Comparison of ENCODE assay signal across 8 mouse cellular contexts in genomic region chr2:46443686-46444180, GRCm38 (mm10).
DNase-seq lines count a peak whose midpoint lies in the region; ATAC-seq lines count a peak whose summit lies in the region.

No protein-coding gene starts in this region.

- H3K36me3 ChIP-seq in hindbrain, embryonic 13.5 days: no peaks in the 10 kb centered on the region

- H3K9me3 ChIP-seq in hindbrain, embryonic 13.5 days: no peaks in the 10 kb centered on the region

- peaks cover 8% of the 10 kb centered on the region for H3K4me1 ChIP-seq in hindbrain, embryonic 13.5 days (replicated peaks)

- H3K4me3 ChIP-seq in hindbrain, embryonic 13.5 days: no peak overlapping the region

- 27% methylated on average over 5 of the region's 5 CpGs for WGBS in hindbrain, embryonic 13.5 days

- H3K4me2 ChIP-seq in hindbrain, embryonic 13.5 days: no peak overlapping the region; the same call in 1 of the 2 replicates

- H3K9ac ChIP-seq in hindbrain, embryonic 13.5 days: no peak overlapping the region

- no peaks in the 10 kb centered on the region for H3K27me3 ChIP-seq in hindbrain, embryonic 13.5 days

- H3K27ac ChIP-seq in hindbrain, embryonic 13.5 days: no peak overlapping the region

- ATAC-seq in hindbrain, embryonic 13.5 days (ENCODE audit: low FRiP score): peak; percentile 80

- DNase-seq in ovary, postnatal 14 days (ENCODE audit: low spot score): peak; percentile 23
- DNase-seq in ovary, adult 18-20 months (ENCODE audit: low spot score): no peak
- DNase-seq in brain, adult 2 months (ENCODE audit: low read depth, low spot score): peak; percentile 78
- DNase-seq in frontal cortex, postnatal 36 days (ENCODE audit: low spot score in 2 of 2): peak; percentile 15 to 58
- peak; percentile 44 for DNase-seq in layer of hippocampus, adult 9-11 months
- peak; percentile 56 for DNase-seq in lung, postnatal 25 days (ENCODE audit: low spot score)
- DNase-seq in right cerebral cortex, adult 2 months (ENCODE audit: low spot score in 2 of 2): peak; percentile 46 to 55
